Mouse (Mus musculus): ENCODE data around the gene Pik3r1. TPM values are rescaled to one million over a fixed set of nuclear protein-coding genes. Genes with fewer than 3 reads are reported as not detected.

Pik3r1 gene
- total RNA-seq (2022) = 10 to 100 TPM; 17.8 to 64.2 (median 20.3) TPM

GRCm38 (mm10) chr13:101767809-101768629, at the start of gene Pik3r1:
Gene Pik3r1 (minus strand): TSS chr13:101768217.
- peak; percentile 90 to 94 for DNase-seq (ENCODE audit: low spot score in 2 of 2)

DNA sequence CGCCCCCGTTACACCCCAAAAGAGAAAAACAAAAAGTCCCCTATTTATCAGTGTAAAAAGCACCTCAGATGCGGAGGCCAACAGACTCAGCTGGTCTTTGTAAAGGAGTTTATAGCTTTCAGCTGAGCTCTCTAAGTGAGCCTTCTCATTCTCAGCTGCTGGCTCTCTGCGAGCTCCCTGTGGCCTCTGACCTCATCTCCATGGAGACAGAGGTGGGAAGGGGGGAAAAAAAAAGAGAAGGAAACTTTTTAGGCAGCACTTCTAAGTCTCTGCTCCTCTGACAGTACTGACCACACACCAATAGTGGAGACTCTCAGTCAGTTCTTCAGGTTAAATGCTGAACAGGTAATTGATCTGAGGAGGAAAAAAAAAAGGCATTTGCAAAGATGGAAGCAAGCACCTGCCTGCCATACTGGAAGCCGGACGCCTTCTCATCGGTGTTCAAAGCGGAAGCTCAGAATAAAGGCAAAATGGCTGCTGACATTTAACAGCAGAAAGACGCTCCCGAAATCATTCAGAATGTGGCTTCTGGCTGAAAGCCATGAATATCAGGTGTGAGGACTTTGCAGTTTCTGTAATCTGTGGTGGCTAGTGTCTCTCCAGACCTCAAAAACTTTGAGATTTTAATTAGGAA, 45.4 kb upstream of the Pik3r1 start:
- DNase-seq (ENCODE audit: low spot score in 2 of 2) = no peak

DNA sequence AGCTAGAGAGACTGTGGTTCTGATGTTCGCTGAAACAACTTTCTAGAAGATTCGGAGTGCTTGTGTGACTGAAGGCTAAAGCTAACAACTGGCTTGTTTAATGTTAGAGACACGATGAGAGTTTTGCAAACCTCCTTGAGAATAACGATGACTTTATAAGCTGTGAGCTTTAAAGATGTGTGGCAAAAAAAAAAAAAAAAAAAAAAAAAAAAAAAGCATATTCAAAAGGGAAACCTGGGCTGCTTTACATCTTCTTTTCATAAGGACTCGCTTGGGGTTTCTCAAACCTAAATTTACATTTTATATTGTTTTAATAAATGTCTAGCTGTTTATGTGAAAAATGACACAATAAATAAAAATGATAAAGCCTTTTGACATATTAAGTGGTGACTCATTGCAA, 44.3 kb upstream of the Pik3r1 start:
- no peak for DNase-seq (ENCODE audit: low spot score in 2 of 2)

DNA sequence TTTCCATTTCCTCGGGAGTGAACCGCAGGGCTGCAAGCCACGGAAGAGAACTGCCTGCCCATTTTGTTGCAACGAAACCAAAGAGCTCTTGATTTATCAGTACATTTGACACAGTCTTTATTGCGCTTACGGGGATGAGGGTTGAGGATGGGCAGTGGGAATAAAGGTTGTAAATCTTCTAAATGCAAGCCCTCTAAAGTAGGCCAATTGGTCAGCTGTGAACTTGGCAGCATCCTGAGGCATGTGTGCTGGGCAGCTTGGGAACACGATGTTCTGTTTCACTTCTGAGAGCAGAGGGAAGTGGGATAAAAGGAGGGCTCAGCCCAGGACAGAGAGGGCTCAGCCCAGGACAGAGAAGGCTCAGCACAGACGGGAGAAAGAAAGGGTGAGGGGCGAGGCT, 43.9 kb upstream of the Pik3r1 start:
- peak; percentile 67 to 69 for DNase-seq (ENCODE audit: low spot score in 2 of 2)

GRCm38 (mm10) chr13:101810667-101811066, 42.6 kb upstream of the Pik3r1 start:
- no peak for DNase-seq (ENCODE audit: low spot score in 2 of 2)

DNA sequence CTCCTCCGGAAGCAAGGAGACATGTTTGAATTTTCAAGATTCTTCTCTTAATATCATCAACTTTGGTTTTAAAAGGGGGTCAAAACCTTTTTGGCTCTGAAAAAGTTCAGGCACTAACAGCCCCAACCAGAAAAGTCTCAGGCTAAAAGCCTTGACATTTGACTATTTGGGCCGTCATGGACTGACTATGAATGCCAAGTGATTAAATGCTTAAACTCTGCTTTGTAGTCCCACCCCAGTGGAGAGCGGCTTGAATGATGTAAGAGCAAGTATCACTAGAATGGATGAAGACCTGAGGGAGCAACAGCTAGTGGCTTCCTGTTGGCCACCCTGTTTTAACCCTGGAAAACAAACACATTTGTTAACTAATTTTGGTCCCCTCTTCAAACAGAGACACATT, 41.8 kb upstream of the Pik3r1 start:
- DNase-seq (ENCODE audit: low spot score in 2 of 2) = no peak

DNA sequence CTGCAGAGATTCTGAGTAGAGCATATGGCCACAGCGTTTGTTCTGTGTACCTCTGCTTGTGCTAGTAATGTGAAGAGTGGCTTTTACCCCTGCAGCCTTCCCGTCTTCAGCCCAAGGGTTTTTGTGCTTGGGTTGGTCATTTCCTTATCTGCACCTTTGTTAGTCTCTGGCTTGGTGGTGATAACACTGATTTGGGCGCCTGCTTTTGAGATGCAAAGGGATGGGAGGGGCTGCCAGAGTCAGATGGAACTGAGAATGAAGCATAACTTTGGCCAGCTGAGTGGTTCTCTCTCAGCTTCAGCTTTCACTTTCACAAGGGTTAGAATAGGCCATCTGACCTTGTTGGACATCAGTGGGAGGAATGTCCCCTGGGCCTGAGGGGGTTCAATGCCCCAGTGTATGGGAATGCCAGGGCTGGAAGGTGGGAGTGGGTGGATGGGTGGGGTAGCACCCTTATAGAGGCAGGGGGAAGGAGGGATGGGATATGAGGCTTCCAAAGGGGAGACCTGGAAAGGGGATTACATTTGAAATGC, 37.6 kb upstream of the Pik3r1 start:
- DNase-seq (ENCODE audit: low spot score in 2 of 2) = no peak

- peak; percentile 28 to 50 for DNase-seq (ENCODE audit: low spot score in 2 of 2)
Measured at GRCm38 (mm10) chr13:101801372-101802186, 33.6 kb upstream of the Pik3r1 start.

- DNase-seq (ENCODE audit: low spot score in 2 of 2) = no peak
Measured at GRCm38 (mm10) chr13:101800833-101801371, 32.9 kb upstream of the Pik3r1 start.

DNA sequence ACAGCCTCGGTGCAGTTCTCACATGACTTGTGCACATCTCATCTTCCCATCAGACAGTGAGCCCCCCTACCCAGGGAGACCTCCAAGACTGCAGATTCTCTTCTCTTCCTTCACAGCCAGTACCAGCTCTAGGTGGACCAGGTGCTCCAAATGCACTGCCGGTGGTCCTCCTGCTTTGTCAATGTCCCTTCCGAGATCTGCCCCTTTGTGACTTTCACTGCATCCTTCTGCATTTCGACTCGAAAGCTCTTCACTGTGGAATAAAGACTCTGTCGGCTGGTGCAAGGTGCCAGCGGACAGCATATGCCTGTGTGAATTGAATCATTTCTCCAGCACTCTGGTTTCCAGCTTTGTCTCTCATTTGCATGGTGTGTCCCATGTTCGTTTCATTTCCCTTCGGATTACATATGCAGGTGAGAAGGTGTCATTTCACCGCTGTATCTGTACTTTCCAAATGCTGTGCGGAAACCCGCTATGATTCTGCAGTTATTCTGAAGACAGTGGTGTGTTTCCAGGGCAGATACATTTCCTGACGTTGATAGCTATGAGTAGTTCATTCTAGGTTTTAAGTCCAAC, 32.1 kb upstream of the Pik3r1 start:
- DNase-seq (ENCODE audit: low spot score in 2 of 2) = no peak

DNA sequence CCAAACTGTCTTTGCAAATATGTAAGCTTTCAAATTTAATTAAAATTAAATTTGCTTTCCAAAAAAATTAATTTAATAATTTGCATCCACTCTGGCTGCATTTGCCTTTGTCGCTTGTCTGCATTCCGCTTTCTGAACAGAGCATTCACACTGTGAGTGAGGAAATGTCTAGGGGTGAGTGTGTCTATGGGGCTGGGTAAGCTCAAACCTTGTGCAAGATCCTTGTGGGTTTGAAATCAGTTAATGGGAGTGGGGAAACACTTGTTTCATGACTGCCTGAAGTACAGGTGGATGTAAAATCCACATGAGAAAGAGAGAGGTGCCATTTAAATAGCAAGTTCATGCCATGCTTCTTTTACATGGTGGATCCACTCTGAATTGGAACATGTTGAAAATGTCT, 31.3 kb upstream of the Pik3r1 start:
- no peak for DNase-seq (ENCODE audit: low spot score in 2 of 2)

GRCm38 (mm10) chr13:101798522-101798921, 30.5 kb upstream of the Pik3r1 start:
- DNase-seq (ENCODE audit: low spot score in 2 of 2) = no peak

DNA sequence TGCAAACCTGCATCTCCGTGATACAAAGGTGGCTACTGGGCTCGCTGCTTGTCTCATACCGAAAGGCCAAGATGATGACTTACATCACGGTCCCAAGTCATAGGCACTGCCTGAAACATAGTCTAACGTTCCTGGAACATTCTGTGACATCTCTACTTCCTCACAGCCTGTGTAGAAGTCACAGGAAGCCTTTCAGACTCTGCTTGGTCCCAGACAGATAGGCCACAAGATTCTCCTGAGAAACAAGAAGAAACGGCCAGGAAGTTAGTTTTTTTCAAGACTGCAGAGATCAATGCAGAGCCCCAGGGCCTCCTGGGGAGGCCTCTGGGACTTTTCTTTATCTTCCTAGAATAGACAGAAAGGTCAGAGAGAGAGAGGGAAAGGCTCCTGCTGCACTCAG, 29.0 kb upstream of the Pik3r1 start:
- DNase-seq (ENCODE audit: low spot score in 2 of 2) = no peak

DNA sequence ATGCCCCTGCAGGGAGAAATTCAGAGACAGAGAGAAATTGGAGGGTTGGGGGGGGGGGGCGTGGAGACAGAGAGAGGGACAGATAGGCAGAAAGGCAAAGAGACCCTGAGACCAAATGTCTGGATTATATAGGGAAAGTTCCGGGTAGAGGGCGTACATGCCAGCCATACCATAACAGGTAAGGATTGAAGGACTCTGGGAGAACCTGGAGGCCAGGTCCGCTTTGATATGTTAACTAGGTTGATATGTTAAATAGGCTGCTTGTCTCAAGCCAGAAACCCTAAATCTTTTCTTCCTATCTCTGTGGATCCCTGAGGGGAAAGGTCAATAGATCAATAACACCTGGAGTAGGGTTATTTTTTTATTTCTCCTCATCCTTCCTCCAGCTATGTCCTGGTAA, 17.7 kb upstream of the Pik3r1 start:
- DNase-seq (ENCODE audit: low spot score in 2 of 2) = no peak

- DNase-seq (ENCODE audit: low spot score in 2 of 2) = no peak
Measured at GRCm38 (mm10) chr13:101784651-101785289, 16.8 kb upstream of the Pik3r1 start.

DNA sequence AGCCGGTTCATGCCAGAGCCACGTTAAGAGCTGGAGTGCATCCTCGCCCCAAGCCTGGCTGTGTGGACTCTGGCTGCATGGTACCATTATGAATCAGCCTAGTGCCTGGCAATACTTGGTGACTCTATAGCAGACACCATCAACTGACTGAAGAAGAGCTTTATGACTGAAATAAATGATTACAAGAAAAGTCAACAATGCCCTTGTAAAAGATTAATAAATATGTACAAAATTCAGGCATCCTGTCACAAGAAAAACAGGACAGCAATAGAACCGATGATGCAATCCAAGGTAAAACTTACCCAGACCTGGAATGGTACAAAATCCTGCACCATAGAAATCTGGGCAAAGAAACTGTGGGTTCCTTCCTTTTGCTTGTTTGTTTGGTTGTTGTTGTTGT, 11.0 kb upstream of the Pik3r1 start:
- DNase-seq (ENCODE audit: low spot score in 2 of 2) = no peak

- DNase-seq (ENCODE audit: low spot score in 2 of 2) = no peak
Measured at GRCm38 (mm10) chr13:101777851-101778250, 9.8 kb upstream of the Pik3r1 start.

- no peak for DNase-seq (ENCODE audit: low spot score in 2 of 2)
Measured at GRCm38 (mm10) chr13:101771071-101771470, 3.1 kb upstream of the Pik3r1 start.

DNA sequence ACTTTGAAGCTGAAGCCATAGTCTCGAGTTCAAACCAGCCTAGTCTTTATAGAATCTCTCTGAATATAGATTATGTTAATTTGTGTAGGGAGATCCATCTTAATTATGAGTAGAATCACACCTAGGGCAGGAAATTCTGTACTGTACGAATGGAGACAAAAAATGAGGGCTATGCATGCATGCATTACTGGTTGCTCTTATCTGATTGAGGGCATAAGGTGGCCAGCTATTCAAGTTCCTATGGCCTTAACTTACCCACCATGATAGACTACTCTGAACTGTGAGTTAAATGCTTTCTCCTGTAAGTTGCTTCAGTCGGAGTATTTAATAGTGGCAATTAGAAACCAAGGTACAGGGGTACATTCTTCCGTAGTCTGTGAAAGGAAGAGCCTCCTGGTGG, 1.9 kb upstream of the Pik3r1 start:
- DNase-seq (ENCODE audit: low spot score in 2 of 2) = no peak

GRCm38 (mm10) chr13:101768630-101768991, 594 bp upstream of the Pik3r1 start:
- peak; percentile 48 to 73 for DNase-seq (ENCODE audit: low spot score in 2 of 2)

Measured in gastrocnemius, adult 8-10 months (tissue).